Mouse (Mus musculus) embryonic facial prominence, embryonic 12.5 days (tissue): ENCODE data around the gene Mad1l1. TPM values are rescaled to one million over a fixed set of nuclear protein-coding genes. Genes with fewer than 3 reads are reported as not detected.

Experiments
- ATAC-seq: fragments of 200-750 bp; cut with Nextera tagmentation; 2 replicates; pipeline ENCODE4 v1.8.0; 2017; ENCODE audit not compliant: insufficient number of reproducible peaks, insufficient read depth, low FRiP score, low TSS enrichment
- H3K27ac ChIP-seq: fragments of 300-500 bp; sonication (generic); 2 replicates; pipeline ENCODE4 v1.5.1; 2016; ENCODE audit warnings: mild to moderate bottlenecking
- H3K27me3 ChIP-seq: fragments of 300-500 bp; sonication (generic); 2 replicates; pipeline ENCODE4 v1.6.1; 2016; ENCODE audit warnings: mild to moderate bottlenecking, moderate library complexity
- H3K36me3 ChIP-seq: fragments of 300-500 bp; sonication (generic); 2 replicates; pipeline ENCODE4 v1.6.1; 2016; ENCODE audit warnings: mild to moderate bottlenecking
- H3K4me1 ChIP-seq: fragments of 300-500 bp; sonication (generic); 2 replicates; pipeline ENCODE4 v1.6.1; 2016
- H3K4me2 ChIP-seq: fragments of 300-500 bp; sonication (generic); replicated peaks from 2 replicates; pipeline ENCODE4 v1.6.1; 2016; ENCODE audit warnings: mild to moderate bottlenecking, moderate library complexity
- H3K4me3 ChIP-seq: fragments of 300-500 bp; sonication (generic); 2 replicates; pipeline ENCODE4 v1.5.1; 2016; ENCODE audit warnings: mild to moderate bottlenecking
- H3K9ac ChIP-seq: fragments of 300-500 bp; sonication (generic); 2 replicates; pipeline ENCODE4 v1.6.1; 2016; ENCODE audit warnings: mild to moderate bottlenecking, moderate library complexity
- H3K9me3 ChIP-seq: fragments of 300-500 bp; sonication (generic); 2 replicates; pipeline ENCODE4 v1.6.1; 2016; ENCODE audit warnings: mild to moderate bottlenecking, moderate library complexity
- WGBS: fragments of 180-500 bp; shearing (Covaris S2); methylation state at CpG from one replicate; pipeline ENCODE4 v1.1.7; 2016; 5-methylcytosine and 5-hydroxymethylcytosine counted together
- polyA plus RNA-seq: library from polyadenylated mRNA; unstranded; fragments of >200 nt; fragmentation: Nextera tagmentation; extraction: Ambion mirVana; gene quantifications from 2 replicates; pipeline ENCODE4 v1.2.1, GENCODE M21; 2016

Gene Mad1l1
- polyA plus RNA-seq, 1 experiment from 2014 or later: 56.3 TPM

- 97% methylated on average over 5 of the region's 5 CpGs for WGBS
- no peak for ATAC-seq
- no peak overlapping the region for H3K4me3 ChIP-seq
Observed at GRCm38 (mm10) chr5:140098711-140099110, 222.6 kb downstream of the Mad1l1 start.

GRCm38 (mm10) chr5:140095203-140095602 lies 226.1 kb downstream of the Mad1l1 start:
- Histone ChIP-seq H3K27me3 (no peaks in the 10 kb centered on the region), H3K9me3 (no peaks in the 10 kb centered on the region), H3K4me1 (no peaks in the 10 kb centered on the region), H3K9ac (no peak overlapping the region), H3K4me2 (no peak overlapping the region), H3K36me3 (0 out of 2 replicates have a peak, but pooled peaks cover 3% of the 10 kb centered on the region), H3K27ac (no peak overlapping the region), H3K4me3 (no peak overlapping the region)
- ATAC-seq: no peak
- WGBS: 86% methylated on average over 2 of the region's 2 CpGs

More at GRCm38 (mm10) chr5:140098711-140099110, 222.6 kb downstream of the Mad1l1 start:
- Histone ChIP-seq H3K9ac (no peak overlapping the region), H3K4me1 (peaks cover 25% of the 10 kb centered on the region), H3K27ac (no peak overlapping the region), H3K4me2 (no peak overlapping the region), H3K9me3 (no peaks in the 10 kb centered on the region), H3K27me3 (no peaks in the 10 kb centered on the region), H3K36me3 (no peaks in the 10 kb centered on the region)

- WGBS: 89% methylated on average over 8 of the region's 8 CpGs
- H3K9ac ChIP-seq: no peak overlapping the region
- no peak for ATAC-seq
- H3K4me1 ChIP-seq: no peaks in the 10 kb centered on the region
- H3K27me3 ChIP-seq: no peaks in the 10 kb centered on the region
- H3K36me3 ChIP-seq: 0 out of 2 replicates have a peak, but pooled peaks cover 8% of the 10 kb centered on the region
- H3K27ac ChIP-seq: no peak overlapping the region
- H3K9me3 ChIP-seq: no peaks in the 10 kb centered on the region
- H3K4me3 ChIP-seq: no peak overlapping the region
- H3K4me2 ChIP-seq: no peak overlapping the region
Observed at GRCm38 (mm10) chr5:140093489-140093888, 227.9 kb downstream of the Mad1l1 start.

- Histone ChIP-seq H3K4me3 (no peak overlapping the region), H3K27me3 (no peaks in the 10 kb centered on the region), H3K27ac (no peak overlapping the region), H3K9ac (no peak overlapping the region), H3K9me3 (no peaks in the 10 kb centered on the region), H3K4me2 (no peak overlapping the region), H3K4me1 (no peaks in the 10 kb centered on the region), H3K36me3 (0 out of 2 replicates have a peak, but pooled peaks cover 13% of the 10 kb centered on the region)
- no peak for ATAC-seq
- WGBS: 76% methylated on average over 11 of the region's 11 CpGs
Observed at GRCm38 (mm10) chr5:140091601-140092000, 229.8 kb downstream of the Mad1l1 start.

- H3K4me3 ChIP-seq: no peak overlapping the region
- no peak overlapping the region for H3K4me2 ChIP-seq
- no peak overlapping the region for H3K9ac ChIP-seq
- no peak for ATAC-seq
- no peaks in the 10 kb centered on the region for H3K27me3 ChIP-seq
- no peaks in the 10 kb centered on the region for H3K9me3 ChIP-seq
- H3K36me3 ChIP-seq: peaks cover 21% of the 10 kb centered on the region; the same call in 1 of the 2 replicates
- H3K27ac ChIP-seq: no peak overlapping the region
- no peaks in the 10 kb centered on the region for H3K4me1 ChIP-seq
Observed at GRCm38 (mm10) chr5:140089263-140089662, 232.1 kb downstream of the Mad1l1 start.

- WGBS: 92% methylated on average over 7 of the region's 7 CpGs
- H3K4me3 ChIP-seq: no peak overlapping the region
- H3K36me3 ChIP-seq: peaks cover 18% of the 10 kb centered on the region; the same call in 1 of the 2 replicates
- H3K4me2 ChIP-seq: no peak overlapping the region
- H3K27me3 ChIP-seq: no peaks in the 10 kb centered on the region
- no peaks in the 10 kb centered on the region for H3K9me3 ChIP-seq
- H3K9ac ChIP-seq: no peak overlapping the region
- H3K27ac ChIP-seq: no peak overlapping the region
- no peak for ATAC-seq
- no peaks in the 10 kb centered on the region for H3K4me1 ChIP-seq
Observed at GRCm38 (mm10) chr5:140087242-140087641, 234.1 kb downstream of the Mad1l1 start.

- no peak overlapping the region for H3K4me3 ChIP-seq
- ATAC-seq: no peak
- H3K27me3 ChIP-seq: no peaks in the 10 kb centered on the region
- 94% methylated on average over 6 of the region's 6 CpGs for WGBS
- no peak overlapping the region for H3K27ac ChIP-seq
- no peak overlapping the region for H3K4me2 ChIP-seq
- H3K36me3 ChIP-seq: peaks cover 18% of the 10 kb centered on the region; the same call in 1 of the 2 replicates
- H3K4me1 ChIP-seq: no peaks in the 10 kb centered on the region
- H3K9ac ChIP-seq: no peak overlapping the region
- no peaks in the 10 kb centered on the region for H3K9me3 ChIP-seq
Observed at GRCm38 (mm10) chr5:140084341-140084740, 237.0 kb downstream of the Mad1l1 start.

- Histone ChIP-seq H3K36me3 (peaks cover 17% of the 10 kb centered on the region; the same call in 1 of the 2 replicates), H3K9ac (no peak overlapping the region), H3K4me2 (no peak overlapping the region), H3K4me1 (no peaks in the 10 kb centered on the region), H3K9me3 (no peaks in the 10 kb centered on the region), H3K27me3 (no peaks in the 10 kb centered on the region), H3K4me3 (no peak overlapping the region), H3K27ac (no peak overlapping the region)
- 85% methylated on average over 5 of the region's 5 CpGs for WGBS
- no peak for ATAC-seq
Observed at GRCm38 (mm10) chr5:140083911-140084310, 237.4 kb downstream of the Mad1l1 start.

- peaks cover 11% of the 10 kb centered on the region; the same call in 1 of the 2 replicates for H3K36me3 ChIP-seq
- H3K27ac ChIP-seq: no peak overlapping the region
- 0 out of 2 replicates have a peak, but pooled peaks have one; percentile 24 for ATAC-seq
Observed at GRCm38 (mm10) chr5:140082204-140082812, 239.0 kb downstream of the Mad1l1 start.

GRCm38 (mm10) chr5:140081084-140081483 lies 240.3 kb downstream of the Mad1l1 start:
- Histone ChIP-seq H3K27ac (no peak overlapping the region), H3K27me3 (no peaks in the 10 kb centered on the region), H3K9me3 (no peaks in the 10 kb centered on the region), H3K4me1 (no peaks in the 10 kb centered on the region; the same call in 1 of the 2 replicates), H3K36me3 (peaks cover 8% of the 10 kb centered on the region; the same call in 1 of the 2 replicates), H3K4me2 (no peak overlapping the region), H3K4me3 (no peak overlapping the region), H3K9ac (no peak overlapping the region)
- WGBS: 88% methylated on average over 10 of the region's 10 CpGs
- no peak for ATAC-seq

More at GRCm38 (mm10) chr5:140082204-140082812, 239.0 kb downstream of the Mad1l1 start:
- no peak overlapping the region for H3K4me2 ChIP-seq
- no peaks in the 10 kb centered on the region for H3K9me3 ChIP-seq
- H3K4me3 ChIP-seq: no peak overlapping the region
- H3K9ac ChIP-seq: no peak overlapping the region
- no peaks in the 10 kb centered on the region; the same call in 1 of the 2 replicates for H3K4me1 ChIP-seq
- no peaks in the 10 kb centered on the region for H3K27me3 ChIP-seq
- WGBS: 46% methylated on average over 8 of the region's 11 CpGs

- no peaks in the 10 kb centered on the region for H3K9me3 ChIP-seq
- no peak overlapping the region for H3K27ac ChIP-seq
- no peak for ATAC-seq
- H3K27me3 ChIP-seq: no peaks in the 10 kb centered on the region
- no peak overlapping the region for H3K4me2 ChIP-seq
- no peaks in the 10 kb centered on the region; the same call in 1 of the 2 replicates for H3K4me1 ChIP-seq
- WGBS: 92% methylated on average over 4 of the region's 4 CpGs
- no peak overlapping the region for H3K9ac ChIP-seq
- H3K4me3 ChIP-seq: no peak overlapping the region
- peaks cover 2% of the 10 kb centered on the region; the same call in 1 of the 2 replicates for H3K36me3 ChIP-seq
Observed at GRCm38 (mm10) chr5:140079511-140079910, 241.8 kb downstream of the Mad1l1 start.

- Histone ChIP-seq H3K4me1 (peaks cover 7% of the 10 kb centered on the region), H3K27me3 (no peaks in the 10 kb centered on the region), H3K4me2 (no peak overlapping the region), H3K4me3 (no peak overlapping the region), H3K36me3 (no peaks in the 10 kb centered on the region), H3K9ac (no peak overlapping the region), H3K27ac (no peak overlapping the region), H3K9me3 (no peaks in the 10 kb centered on the region)
- no peak for ATAC-seq
- 85% methylated on average over 3 of the region's 3 CpGs for WGBS
Observed at GRCm38 (mm10) chr5:140078406-140078805, 242.9 kb downstream of the Mad1l1 start.
